Mouse (Mus musculus) embryo, embryonic 10.5 days (tissue): ENCODE data around the gene Il21.
A peak's percentile ranks its signal among the peaks of the same experiment; 100 is the strongest.

Experiments used
- DNase-seq: peaks from one replicate; pipeline ENCODE4 v3.0.0-alpha.2; 2015; ENCODE audit warnings: low spot score

Gene Il21

GRCm38 (mm10) chr3:37191953-37192352, 40.5 kb downstream of the Il21 start:
- no peak for DNase-seq

DNA sequence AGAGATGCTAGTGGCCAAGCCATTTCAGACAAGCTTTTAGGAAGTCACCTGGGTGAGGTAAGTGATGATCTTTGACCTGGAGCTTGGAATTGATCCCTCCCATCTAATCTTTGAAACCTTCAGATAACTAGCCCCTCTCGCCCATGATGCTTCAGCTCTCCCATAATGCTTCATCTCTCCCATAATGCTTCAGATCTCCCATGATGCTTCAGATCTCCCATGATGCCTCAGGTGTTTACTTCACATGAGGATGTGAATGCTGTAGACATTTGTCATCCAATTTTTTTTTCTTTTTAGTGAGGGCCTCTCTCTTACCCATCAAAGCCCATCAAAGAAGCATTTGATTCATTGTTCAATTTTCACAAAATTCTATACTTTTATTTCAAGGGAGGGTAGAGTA, 46.9 kb downstream of the Il21 start:
- no peak for DNase-seq

GRCm38 (mm10) chr3:37182415-37183269, 49.8 kb downstream of the Il21 start:
- DNase-seq: peak; percentile 9

GRCm38 (mm10) chr3:37181041-37181440, 51.4 kb downstream of the Il21 start:
- peak; percentile 28 for DNase-seq

GRCm38 (mm10) chr3:37180039-37180743, 52.2 kb downstream of the Il21 start:
- peak; percentile 30 for DNase-seq

DNA sequence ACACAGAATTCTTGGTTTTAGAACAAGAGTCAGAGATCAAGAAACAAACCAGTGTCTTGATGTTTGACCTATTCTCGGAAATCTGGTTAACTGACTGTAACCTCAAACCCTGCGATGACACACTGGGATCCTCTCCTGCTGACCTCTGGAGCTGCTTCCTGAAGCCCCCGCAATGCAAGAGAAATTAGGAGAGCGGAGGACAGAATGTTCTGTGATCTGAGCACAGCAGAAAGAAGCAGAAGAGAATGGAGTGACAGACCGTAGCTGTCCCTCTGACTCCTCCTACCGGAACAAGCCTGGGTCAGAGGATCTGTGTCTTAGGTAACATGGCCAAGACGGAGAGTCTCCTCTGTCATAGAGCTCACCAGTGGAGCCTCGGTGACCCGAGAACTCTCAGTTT, 53.0 kb downstream of the Il21 start:
- DNase-seq: no peak

DNA sequence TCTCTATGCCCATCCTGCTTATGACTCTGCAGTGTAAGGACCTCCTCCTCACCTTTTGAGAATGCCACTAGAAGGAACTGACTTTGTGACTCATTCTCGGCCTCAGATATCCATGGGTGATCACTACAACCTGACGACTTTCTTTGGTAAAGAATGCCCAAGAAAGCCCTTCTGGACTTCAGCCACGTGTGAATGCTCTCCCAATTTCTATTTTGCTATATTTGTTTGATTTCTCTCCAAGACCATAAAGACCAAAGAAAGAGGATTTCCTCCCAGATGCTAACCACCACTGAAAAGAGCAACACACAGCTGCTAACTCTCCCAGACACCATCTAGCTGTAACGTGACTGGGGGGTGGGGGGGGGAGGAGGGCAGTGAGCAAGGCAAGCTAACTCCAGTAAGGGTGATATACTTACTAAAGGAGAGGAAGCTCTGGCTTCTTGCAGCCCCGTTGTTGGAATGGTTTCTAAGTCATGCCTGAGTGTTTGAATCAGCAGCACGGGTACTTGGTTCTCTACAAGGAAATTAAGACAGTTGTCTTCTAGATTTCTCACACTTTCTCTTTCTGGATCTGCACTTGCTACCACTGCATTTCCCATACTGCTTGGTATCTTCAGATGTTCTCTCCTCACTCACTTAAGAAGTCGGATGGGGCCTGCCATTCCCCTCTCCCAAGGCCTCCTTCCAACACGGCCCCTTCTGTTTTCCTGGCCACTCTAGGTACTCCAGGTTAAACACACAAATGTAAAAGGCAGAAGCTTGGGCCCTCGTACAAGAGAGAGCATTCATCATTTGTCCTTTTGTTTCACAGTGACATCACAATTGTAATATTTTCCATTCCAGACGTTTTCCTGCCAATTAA, 57.5 kb downstream of the Il21 start:
- no peak for DNase-seq

DNA sequence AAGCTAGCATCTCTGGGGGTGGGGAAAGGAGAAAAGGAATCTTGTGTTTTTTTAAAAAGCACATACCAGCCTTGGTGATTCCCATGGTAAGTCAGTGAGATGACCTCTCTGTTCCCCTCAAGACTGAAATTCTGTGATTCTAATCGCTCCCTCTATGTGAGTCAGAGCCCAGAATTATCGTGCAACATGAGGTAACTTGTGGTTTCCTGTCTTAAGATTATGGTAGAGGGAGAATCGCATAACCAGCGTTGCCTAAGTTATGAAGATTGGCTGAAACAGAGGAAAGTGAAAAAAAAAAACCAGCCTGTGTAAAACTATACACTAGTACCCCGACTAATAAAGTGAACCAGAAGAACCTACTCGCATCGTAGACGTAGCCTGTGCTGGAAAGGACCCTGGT, 59.2 kb downstream of the Il21 start:
- DNase-seq: no peak
